Comparison of ENCODE assay signal across 14 mouse cellular contexts in the genomic region with DNA sequence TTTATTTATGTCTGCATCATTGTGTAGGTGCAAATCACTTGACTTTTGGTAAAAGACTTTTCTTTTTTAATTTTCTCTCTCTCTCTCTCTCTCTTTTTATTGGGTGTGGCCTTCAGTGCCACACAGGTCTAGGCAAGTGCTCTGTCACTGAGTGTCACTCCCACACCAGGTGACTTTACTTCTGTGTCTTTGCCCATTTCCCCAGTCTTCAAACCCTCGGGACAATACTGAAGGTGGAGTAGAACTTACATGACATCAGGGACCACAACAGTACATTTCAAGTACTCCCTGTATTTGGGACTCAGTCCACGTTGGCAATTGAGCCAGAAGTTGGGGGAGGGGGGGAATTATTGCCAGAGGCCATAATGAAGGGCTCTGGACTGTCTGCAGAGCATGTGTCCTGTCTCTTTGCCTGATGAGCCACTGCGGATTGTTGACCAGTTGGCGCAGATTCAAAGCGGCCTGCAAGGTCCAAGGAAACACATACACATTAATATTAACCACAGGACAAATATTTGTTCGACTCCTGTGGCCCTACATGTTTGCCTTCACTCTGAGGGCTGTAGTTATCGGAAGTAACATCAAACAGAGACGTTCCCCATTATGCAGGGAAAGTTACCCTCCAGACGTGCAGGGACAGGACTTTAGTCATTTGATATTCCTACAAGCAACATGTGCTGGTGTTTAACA. TPM values are rescaled to one million over a fixed set of nuclear protein-coding genes. Genes with fewer than 3 reads are reported as not detected.
DNase-seq lines count a peak whose midpoint lies in the region; ATAC-seq and TF ChIP-seq lines count a peak whose summit lies in the region.
"Had no signal": no experiment of that assay in that cellular context is flagged by ENCODE, and none has a peak within 500 bp of the region (broad histone marks: within the 10 kb centered on the region; RNA-seq: fewer than 3 reads in every experiment).

No protein-coding gene starts in this region.

- H3K9ac ChIP-seq in liver, embryonic 11.5 days (ENCODE audit: low read depth, low read length): no peak overlapping the region

- peak; percentile 31; the same call in 1 of the 2 replicates for ATAC-seq in granulocyte monocyte progenitor cell, adult 5-6 weeks (replicated peaks; ENCODE audit: poor library complexity, severe bottlenecking)
- ATAC-seq in liver, embryonic 11.5 days (replicated peaks; ENCODE audit: low FRiP score): peak; percentile 60

- H3K9me3 ChIP-seq in liver, embryonic 11.5 days (ENCODE audit: control insufficient read depth, low read length): no peaks in the 10 kb centered on the region
- H3K9me3 ChIP-seq: heart, embryonic 10.5 days; midbrain, embryonic 10.5 days had no signal

- H3K4me2 ChIP-seq in liver, embryonic 11.5 days: no peak overlapping the region

- H3K4me1 ChIP-seq in liver, embryonic 11.5 days (replicated peaks; ENCODE audit: control insufficient read depth, insufficient read depth, low read length): 0 out of 2 replicates have a peak, but pooled peaks cover 4% of the 10 kb centered on the region

- H3K36me3 ChIP-seq in liver, embryonic 11.5 days (ENCODE audit: control insufficient read depth, insufficient read depth, low read length): no peaks in the 10 kb centered on the region
- H3K36me3 ChIP-seq: heart, embryonic 10.5 days; midbrain, embryonic 10.5 days had no signal

- WGBS in liver, embryonic 11.5 days: 63% methylated on average over 9 of the region's 9 CpGs

- no peak for TF ChIP-seq CTCF in layer of hippocampus, adult 2 months (conservative IDR thresholded peaks at IDR 0.05)

- H3K27me3 ChIP-seq in liver, embryonic 11.5 days (replicated peaks; ENCODE audit: control insufficient read depth, insufficient read depth, low read length): no peaks in the 10 kb centered on the region
- H3K27me3 ChIP-seq: CH12.LX had no signal

- intact Hi-C loops in left cerebral cortex, postnatal 10 days (cut with DNase I): no loop called here

- H3K27ac ChIP-seq in liver, embryonic 11.5 days (ENCODE audit: low read depth, low read length): no peak overlapping the region
- no peak overlapping the region for H3K27ac ChIP-seq in layer of hippocampus, adult 2 months
- H3K27ac ChIP-seq: heart, embryonic 10.5 days; midbrain, embryonic 10.5 days had no signal

- DNase-seq in NIH3T3 (ENCODE audit: low read depth): peak; percentile 36
- no peak for DNase-seq in liver, embryonic 11.5 days (ENCODE audit: low spot score)
- DNase-seq in lung, postnatal 14 days: peak; percentile 24
- DNase-seq in left cerebral cortex, postnatal 10 days (ENCODE audit: extremely low spot score in 1 of 2, low spot score in 2 of 2): no peak
- DNase-seq in cerebellum, adult 11 months: no peak
- DNase-seq in layer of hippocampus, adult 2 months (ENCODE audit: low spot score in 2 of 2): no peak
- DNase-seq: adrenal gland, postnatal 25 days; embryo, embryonic 11 days; thymus, postnatal 25 days had no signal

- no peak overlapping the region for H3K4me3 ChIP-seq in liver, embryonic 11.5 days (ENCODE audit: low read depth, low read length)
- no peak overlapping the region for H3K4me3 ChIP-seq in layer of hippocampus, adult 2 months
- H3K4me3 ChIP-seq: heart, embryonic 10.5 days; midbrain, embryonic 10.5 days; myocyte had no signal

RNA-seq across cellular contexts. Expression of gene 2410131K14Rik, which starts 57.6 kb away (rescaled TPM):
- total RNA-seq in granulocyte monocyte progenitor cell, adult 5-6 weeks (2014; fragmentation: Nextera tagmentation): 1.0 and 2.3 TPM in 2 replicates
- total RNA-seq in granulocyte monocyte progenitor cell, adult 5-6 weeks (2017): 1.5 and 1.6 TPM in 2 replicates
- polyA plus RNA-seq in liver, embryonic 11.5 days (2014; fragmentation: Nextera tagmentation; extraction: Ambion mirVana): 4.3 TPM in 2 replicates
- 10 to 100 TPM; 18.6 to 19.3 TPM for total RNA-seq in left cerebral cortex, postnatal 10 days (2021)
- 10 to 100 TPM; 13.8 to 14.5 TPM for total RNA-seq in layer of hippocampus, adult 2 months (2021)

RNA-seq across cellular contexts. Expression of gene Rnft2, which starts 57.7 kb away (rescaled TPM):
- total RNA-seq in granulocyte monocyte progenitor cell, adult 5-6 weeks (2014; fragmentation: Nextera tagmentation): not detected in 2 replicates
- not detected in 2 replicates for total RNA-seq in granulocyte monocyte progenitor cell, adult 5-6 weeks (2017)
- 1.3 and 1.7 TPM in 2 replicates for polyA plus RNA-seq in liver, embryonic 11.5 days (2014; fragmentation: Nextera tagmentation; extraction: Ambion mirVana)
- 100 to 1,000 TPM; 104 to 105 TPM for total RNA-seq in left cerebral cortex, postnatal 10 days (2021)
- total RNA-seq in layer of hippocampus, adult 2 months (2021): 10 to 100 TPM; 68.1 to 71.9 TPM

Comparison
In these comparisons a context has a peak if more than half of its experiments do, and no peak if none do; other contexts are left out.
1. DNase-seq: peak in NIH3T3 (single experiment) and lung, postnatal 14 days (single experiment); none in liver, embryonic 11.5 days (single experiment), left cerebral cortex, postnatal 10 days (0 of 2), cerebellum, adult 11 months (single experiment) and layer of hippocampus, adult 2 months (0 of 2).
2. RNA of gene 2410131K14Rik, which starts 57.6 kb away (total RNA-seq): 18.6 to 19.3 TPM in left cerebral cortex, postnatal 10 days and 13.8 to 14.5 TPM in layer of hippocampus, adult 2 months; 1.0 to 2.3 TPM in granulocyte monocyte progenitor cell, adult 5-6 weeks; every median in the first group is over 4 times any median in the second.
3. RNA of gene Rnft2, which starts 57.7 kb away (total RNA-seq): 104 to 105 TPM in left cerebral cortex, postnatal 10 days and 68.1 to 71.9 TPM in layer of hippocampus, adult 2 months; not detected in granulocyte monocyte progenitor cell, adult 5-6 weeks; every median in the first group is over 10 times any median in the second.